Mouse (Mus musculus) liver, embryonic 14.5 days (tissue): ENCODE data around the gene Cldn24. TPM values are rescaled to one million over a fixed set of nuclear protein-coding genes. Genes with fewer than 3 reads are reported as not detected.

Experiments
- ATAC-seq: fragments of 200-750 bp; cut with Nextera tagmentation; 2 replicates; pipeline ENCODE4 v1.8.0; 2017; ENCODE audit warnings: moderate number of reproducible peaks, mild to moderate bottlenecking, moderate library complexity; ENCODE audit not compliant: insufficient read depth
- DNase-seq, 3 experiments: peaks; one replicate each; pipeline ENCODE4 v3.0.0-alpha.2; 2012 to 2013; ENCODE audit warnings: low read depth in 3 of 3, low spot score in 3 of 3
- H3K27ac ChIP-seq: fragments of 300-500 bp; sonication (generic); 2 replicates; pipeline ENCODE4 v1.5.1; 2014; ENCODE audit warnings: moderate library complexity, mild to moderate bottlenecking, control low read depth, inconsistent platforms
- H3K27me3 ChIP-seq: fragments of 300-500 bp; sonication (generic); 2 replicates; pipeline ENCODE4 v1.6.1; 2014; ENCODE audit warnings: mild to moderate bottlenecking, low read length, moderate library complexity; ENCODE audit not compliant: control insufficient read depth, insufficient read depth
- H3K36me3 ChIP-seq: fragments of 300-500 bp; sonication (generic); replicated peaks from 2 replicates; pipeline ENCODE4 v1.6.1; 2014; ENCODE audit warnings: low read depth; ENCODE audit not compliant: control insufficient read depth, insufficient read depth
- H3K4me1 ChIP-seq, 2 experiments: fragments of 200-500 bp in 1 of 2; fragments of 300-500 bp in 1 of 2; sonication (generic) in 1 of 2; replicated peaks; 2 replicates each; pipeline ENCODE4 v1.6.1; 2012 to 2014; ENCODE audit warnings: antibody characterized with exemption in 1 of 2, inconsistent platforms in 1 of 2, low read length in 1 of 2; ENCODE audit not compliant: control insufficient read depth in 2 of 2, insufficient read depth in 2 of 2
- H3K4me2 ChIP-seq: fragments of 300-500 bp; sonication (generic); 2 replicates; pipeline ENCODE4 v1.6.1; 2014; ENCODE audit warnings: low read depth, mild to moderate bottlenecking, control low read depth, moderate library complexity
- H3K4me3 ChIP-seq, 2 experiments: fragments of 200-500 bp in 1 of 2; fragments of 300-500 bp in 1 of 2; sonication (generic) in 1 of 2; 2 replicates each; pipeline ENCODE4 v1.5.1; 2012 to 2014; ENCODE audit warnings: low read depth in 2 of 2, low read length in 2 of 2, mild to moderate bottlenecking in 2 of 2, control low read depth in 1 of 2, inconsistent platforms in 1 of 2, moderate library complexity in 1 of 2; ENCODE audit not compliant: insufficient read depth in 1 of 2
- H3K9ac ChIP-seq: fragments of 300-500 bp; sonication (generic); replicated peaks from 2 replicates; pipeline ENCODE4 v1.6.1; 2014; ENCODE audit warnings: mild to moderate bottlenecking, control low read depth, moderate library complexity
- H3K9me3 ChIP-seq: fragments of 300-500 bp; sonication (generic); 2 replicates; pipeline ENCODE4 v1.6.1; 2016; ENCODE audit warnings: low read length, mixed read lengths; ENCODE audit not compliant: control insufficient read depth
- CTCF ChIP-seq: IDR thresholded peaks from 2 replicates; pipeline ENCODE4 v1.5.1; 2016; ENCODE audit warnings: antibody characterized with exemption, low read depth, control low read depth
- EP300 ChIP-seq: IDR thresholded peaks from 2 replicates; pipeline ENCODE4 v1.6.1; 2016; ENCODE audit warnings: antibody characterized with exemption, low read depth
- WGBS: fragments of 180-500 bp; shearing (Covaris S2); extraction: QIAGEN DNeasy Blood & Tissue Kit; methylation state at CpG from one replicate; pipeline ENCODE4 v1.1.7; 2014; ENCODE audit not compliant: insufficient replicate concordance; 5-methylcytosine and 5-hydroxymethylcytosine counted together
- polyA plus RNA-seq, 2 experiments: library from polyadenylated mRNA; depleted of rRNA in 1 of 2; stranded (reverse) in 1 of 2; unstranded in 1 of 2; fragments of >200 nt; fragmentation: Nextera tagmentation in 1 of 2; extraction: Ambion mirVana in 1 of 2; gene quantifications; 2 replicates each; pipeline versions ENCODE4 v1.2.1 to v1.2.3; 2012 to 2014

Cldn24 gene
- polyA plus RNA-seq, 2 experiments, result not detected

DNA sequence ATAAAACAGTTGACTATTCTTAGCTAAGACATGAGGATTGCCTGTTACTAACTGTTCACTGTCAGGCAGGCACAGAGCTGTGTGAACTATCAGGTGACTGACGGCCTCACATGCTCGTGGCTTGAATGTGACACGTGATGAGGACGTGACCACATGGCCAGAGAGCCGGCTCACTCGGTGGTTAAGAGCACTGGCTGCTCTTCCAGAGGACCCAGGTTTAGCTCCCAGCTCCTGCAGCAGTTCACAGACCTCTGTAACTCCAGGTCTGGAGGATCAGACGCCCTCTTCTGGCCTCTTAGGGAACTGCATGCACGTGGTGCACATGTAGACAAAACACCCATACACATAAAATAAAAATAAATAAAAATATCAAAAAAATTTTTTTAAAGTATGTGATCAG, 27.9 kb downstream of the Cldn24 start:
- Histone ChIP-seq H3K4me1 (no peaks in the 10 kb centered on the region), H3K9me3 (no peaks in the 10 kb centered on the region), H3K4me2 (no peak overlapping the region), H3K9ac (no peak overlapping the region), H3K4me3 (no peak overlapping the region), H3K27me3 (no peaks in the 10 kb centered on the region), H3K36me3 (no peaks in the 10 kb centered on the region), H3K27ac (no peak overlapping the region)
- WGBS, result 61% methylated on average over 8 of the region's 8 CpGs
- TF ChIP-seq EP300, result no peak
- peak; percentile 69 for TF ChIP-seq CTCF
- DNase-seq (no peak), ATAC-seq (no peak)

- Histone ChIP-seq H3K27ac (no peak overlapping the region), H3K4me3 (peak overlapping the region; percentile 11 to 34), H3K9me3 (no peaks in the 10 kb centered on the region), H3K36me3 (no peaks in the 10 kb centered on the region), H3K4me1 (no peaks in the 10 kb centered on the region), H3K9ac (no peak overlapping the region), H3K27me3 (no peaks in the 10 kb centered on the region), H3K4me2 (peak overlapping the region; percentile 45)
- ATAC-seq (no peak), DNase-seq (no peak)
- TF ChIP-seq EP300 (no peak), CTCF (no peak)
- 26% methylated on average over 12 of the region's 12 CpGs for WGBS
Measured at GRCm38 (mm10) chr8:47851824-47852502, 30.0 kb downstream of the Cldn24 start.

DNA sequence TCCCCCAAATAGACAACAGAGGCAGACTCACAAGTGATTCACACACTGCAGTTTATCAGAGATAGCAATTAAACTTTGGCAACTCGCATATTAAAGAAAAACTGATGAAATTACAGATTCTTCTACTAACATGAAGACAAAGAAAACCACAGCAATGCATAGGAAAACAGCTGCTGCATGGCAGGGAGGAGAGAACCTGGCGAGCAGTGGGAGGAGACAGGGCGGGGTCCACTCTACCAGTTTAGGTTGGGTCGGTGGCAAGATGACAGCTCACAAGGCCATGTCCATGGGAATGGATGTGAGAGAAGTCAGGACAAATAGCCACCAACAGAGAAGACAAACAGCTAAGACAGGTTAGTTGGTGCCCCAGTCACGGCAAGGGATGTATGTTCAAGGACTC, 30.8 kb downstream of the Cldn24 start:
- H3K9ac ChIP-seq, result no peak overlapping the region
- H3K9me3 ChIP-seq, result no peaks in the 10 kb centered on the region
- no peak overlapping the region for H3K27ac ChIP-seq
- DNase-seq, result no peak
- no peaks in the 10 kb centered on the region for H3K27me3 ChIP-seq
- 47% methylated on average over 5 of the region's 5 CpGs for WGBS
- H3K4me2 ChIP-seq, result no peak overlapping the region
- ATAC-seq, result no peak
- no peak for TF ChIP-seq EP300
- no peak for TF ChIP-seq CTCF
- no peaks in the 10 kb centered on the region for H3K36me3 ChIP-seq
- no peak overlapping the region for H3K4me3 ChIP-seq
- H3K4me1 ChIP-seq, result no peaks in the 10 kb centered on the region

GRCm38 (mm10) chr8:47853356-47853755, 31.4 kb downstream of the Cldn24 start:
- no peak overlapping the region for H3K27ac ChIP-seq
- TF ChIP-seq EP300 (no peak), CTCF (no peak)
- no peaks in the 10 kb centered on the region for H3K27me3 ChIP-seq
- H3K4me3 ChIP-seq, result no peak overlapping the region
- DNase-seq (no peak), ATAC-seq (no peak)
- WGBS, result 59% methylated on average over 5 of the region's 5 CpGs
- H3K9me3 ChIP-seq, result no peaks in the 10 kb centered on the region
- no peaks in the 10 kb centered on the region for H3K36me3 ChIP-seq
- H3K9ac ChIP-seq, result no peak overlapping the region
- no peak overlapping the region for H3K4me2 ChIP-seq
- no peaks in the 10 kb centered on the region for H3K4me1 ChIP-seq

DNA sequence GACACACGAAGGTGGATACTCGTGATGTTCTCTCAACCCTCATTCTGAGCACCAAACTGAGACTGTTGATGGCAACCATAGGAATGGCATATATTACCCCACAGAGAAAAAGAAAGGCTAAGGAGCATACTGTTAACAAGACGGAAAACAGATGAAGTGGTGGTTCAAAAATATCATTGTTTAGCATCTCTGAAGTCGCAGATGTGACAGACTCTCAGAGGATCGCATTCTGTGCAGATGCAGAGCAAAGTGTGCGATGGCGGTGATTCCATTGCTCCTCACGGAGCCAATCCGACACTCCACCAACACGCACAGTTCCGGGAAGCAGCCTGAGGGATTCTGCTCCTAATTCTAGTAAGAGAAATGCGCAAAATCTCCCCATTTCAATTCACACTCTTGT, 37.3 kb downstream of the Cldn24 start:
- H3K4me3 ChIP-seq, result no peak overlapping the region
- 79% methylated on average over 12 of the region's 12 CpGs for WGBS
- TF ChIP-seq CTCF (no peak), EP300 (no peak)

More for the DNA sequence above, 37.3 kb downstream of the Cldn24 start:
- H3K9me3 ChIP-seq, result no peaks in the 10 kb centered on the region
- ATAC-seq (no peak), DNase-seq (no peak)
- no peak overlapping the region for H3K4me2 ChIP-seq
- H3K27me3 ChIP-seq, result no peaks in the 10 kb centered on the region
- no peak overlapping the region for H3K9ac ChIP-seq
- no peak overlapping the region for H3K27ac ChIP-seq
- no peaks in the 10 kb centered on the region for H3K4me1 ChIP-seq
- no peaks in the 10 kb centered on the region; the same call in 1 of the 2 replicates for H3K36me3 ChIP-seq
